Mouse (Mus musculus) liver, embryonic 12.5 days (tissue): ENCODE results near the gene Ubl7. TPM values are rescaled to one million over a fixed set of nuclear protein-coding genes. Genes with fewer than 3 reads are reported as not detected.

Experiments
- ATAC-seq: fragments of 200-750 bp; cut with Nextera tagmentation; 2 replicates; pipeline ENCODE4 v1.8.0; 2017; ENCODE audit warnings: moderate number of reproducible peaks, mild to moderate bottlenecking, moderate library complexity
- H3K27ac ChIP-seq: fragments of 300-500 bp; sonication (generic); 2 replicates; pipeline ENCODE4 v1.5.1; 2016; ENCODE audit warnings: mild to moderate bottlenecking
- H3K27me3 ChIP-seq: fragments of 300-500 bp; sonication (generic); replicated peaks from 2 replicates; pipeline ENCODE4 v1.6.1; 2016; ENCODE audit warnings: mild to moderate bottlenecking, moderate library complexity
- H3K36me3 ChIP-seq: fragments of 300-500 bp; sonication (generic); 2 replicates; pipeline ENCODE4 v1.6.1; 2016; ENCODE audit warnings: mild to moderate bottlenecking, moderate library complexity
- H3K4me1 ChIP-seq: fragments of 300-500 bp; sonication (generic); 2 replicates; pipeline ENCODE4 v1.6.1; 2016
- H3K4me2 ChIP-seq: fragments of 300-500 bp; sonication (generic); 2 replicates; pipeline ENCODE4 v1.6.1; 2016; ENCODE audit warnings: mild to moderate bottlenecking, moderate library complexity
- H3K4me3 ChIP-seq: fragments of 300-500 bp; sonication (generic); 2 replicates; pipeline ENCODE4 v1.5.1; 2016; ENCODE audit warnings: mild to moderate bottlenecking, moderate library complexity
- H3K9ac ChIP-seq: fragments of 300-500 bp; sonication (generic); 2 replicates; pipeline ENCODE4 v1.6.1; 2016; ENCODE audit warnings: mild to moderate bottlenecking, moderate library complexity
- H3K9me3 ChIP-seq: fragments of 300-500 bp; sonication (generic); replicated peaks from 2 replicates; pipeline ENCODE4 v1.6.1; 2016; ENCODE audit warnings: mild to moderate bottlenecking, moderate library complexity
- WGBS: fragments of 180-500 bp; shearing (Covaris S2); methylation state at CpG from one replicate; pipeline ENCODE4 v1.1.7; 2016; ENCODE audit not compliant: insufficient replicate concordance; 5-methylcytosine and 5-hydroxymethylcytosine counted together
- polyA plus RNA-seq: library from polyadenylated mRNA; unstranded; fragments of >200 nt; fragmentation: Nextera tagmentation; extraction: Ambion mirVana; gene quantifications from 2 replicates; pipeline ENCODE4 v1.2.1, GENCODE M21; 2016

Ubl7 gene
- polyA plus RNA-seq, 1 experiment from 2014 or later = 69.3 TPM

- 73% methylated on average over 12 of the region's 12 CpGs for WGBS
- ATAC-seq = no peak
Measured at GRCm38 (mm10) chr9:57954962-57955744, 44.4 kb downstream of the Ubl7 start.

DNA sequence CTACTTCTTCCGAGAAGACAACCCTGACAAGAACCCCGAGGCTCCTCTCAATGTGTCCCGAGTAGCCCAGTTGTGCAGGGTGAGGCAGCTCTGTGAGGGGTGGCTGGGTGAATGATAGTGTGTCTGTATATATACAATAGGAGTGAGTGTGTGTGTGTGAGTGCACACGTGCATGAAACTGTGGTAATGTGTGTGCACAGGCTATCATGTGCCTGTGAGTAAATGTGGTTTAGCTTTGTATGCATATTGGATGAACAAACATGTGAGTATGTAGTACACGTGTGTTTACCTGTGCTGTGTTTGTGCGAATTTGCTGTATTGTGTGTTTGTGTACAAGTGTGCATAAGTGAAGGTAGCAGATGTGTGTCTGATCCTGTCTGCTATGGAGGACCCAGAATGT, 45.0 kb downstream of the Ubl7 start:
- no peaks in the 10 kb centered on the region for H3K36me3 ChIP-seq
- no peak overlapping the region for H3K4me2 ChIP-seq
- H3K27me3 ChIP-seq = peaks cover 41% of the 10 kb centered on the region
- no peak overlapping the region for H3K27ac ChIP-seq
- 55% methylated on average over 6 of the region's 6 CpGs for WGBS
- H3K4me1 ChIP-seq = peaks cover 4% of the 10 kb centered on the region; the same call in 1 of the 2 replicates
- no peak for ATAC-seq
- no peaks in the 10 kb centered on the region for H3K9me3 ChIP-seq
- no peak overlapping the region for H3K9ac ChIP-seq
- H3K4me3 ChIP-seq = no peak overlapping the region

More at GRCm38 (mm10) chr9:57954962-57955744, 44.4 kb downstream of the Ubl7 start:
- no peaks in the 10 kb centered on the region for H3K36me3 ChIP-seq
- no peak overlapping the region for H3K4me3 ChIP-seq
- H3K27ac ChIP-seq = no peak overlapping the region
- H3K4me2 ChIP-seq = no peak overlapping the region
- H3K27me3 ChIP-seq = peaks cover 47% of the 10 kb centered on the region
- peaks cover 4% of the 10 kb centered on the region; the same call in 1 of the 2 replicates for H3K4me1 ChIP-seq
- no peak overlapping the region for H3K9ac ChIP-seq
- no peaks in the 10 kb centered on the region for H3K9me3 ChIP-seq

- ATAC-seq = no peak
- Histone ChIP-seq H3K4me1 (peaks cover 4% of the 10 kb centered on the region; the same call in 1 of the 2 replicates), H3K9me3 (no peaks in the 10 kb centered on the region), H3K27ac (no peak overlapping the region), H3K36me3 (no peaks in the 10 kb centered on the region), H3K4me2 (no peak overlapping the region), H3K4me3 (no peak overlapping the region), H3K27me3 (peaks cover 36% of the 10 kb centered on the region), H3K9ac (no peak overlapping the region)
- 58% methylated on average over 9 of the region's 9 CpGs for WGBS
Measured at GRCm38 (mm10) chr9:57956196-57956837, 45.5 kb downstream of the Ubl7 start.

DNA sequence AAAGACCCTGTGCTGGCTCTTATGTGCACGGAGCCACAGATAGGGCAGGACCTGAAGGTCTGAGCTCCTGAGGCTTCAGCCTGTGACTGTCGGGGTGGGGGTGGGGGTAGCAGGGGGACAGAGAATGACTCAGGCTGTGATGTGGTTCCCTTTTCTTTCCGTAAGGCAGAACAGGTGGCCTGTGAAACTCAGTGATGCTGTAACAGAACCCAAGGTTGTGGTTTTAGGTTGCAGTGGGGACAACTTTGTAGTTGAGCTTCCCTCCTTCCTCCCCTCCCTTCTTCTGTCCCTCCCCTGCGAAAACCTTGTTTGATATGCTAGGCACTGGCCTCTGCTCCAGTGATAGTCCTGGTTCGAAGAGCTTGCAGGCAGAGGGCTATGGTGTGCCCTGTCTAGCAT, 46.1 kb downstream of the Ubl7 start:
- WGBS = 38% methylated on average over 5 of the region's 5 CpGs
- no peak overlapping the region for H3K9ac ChIP-seq
- no peaks in the 10 kb centered on the region for H3K9me3 ChIP-seq
- ATAC-seq = no peak
- H3K36me3 ChIP-seq = no peaks in the 10 kb centered on the region
- H3K4me1 ChIP-seq = peaks cover 4% of the 10 kb centered on the region; the same call in 1 of the 2 replicates
- no peak overlapping the region for H3K4me2 ChIP-seq
- peaks cover 30% of the 10 kb centered on the region for H3K27me3 ChIP-seq
- H3K27ac ChIP-seq = no peak overlapping the region
- no peak overlapping the region for H3K4me3 ChIP-seq

DNA sequence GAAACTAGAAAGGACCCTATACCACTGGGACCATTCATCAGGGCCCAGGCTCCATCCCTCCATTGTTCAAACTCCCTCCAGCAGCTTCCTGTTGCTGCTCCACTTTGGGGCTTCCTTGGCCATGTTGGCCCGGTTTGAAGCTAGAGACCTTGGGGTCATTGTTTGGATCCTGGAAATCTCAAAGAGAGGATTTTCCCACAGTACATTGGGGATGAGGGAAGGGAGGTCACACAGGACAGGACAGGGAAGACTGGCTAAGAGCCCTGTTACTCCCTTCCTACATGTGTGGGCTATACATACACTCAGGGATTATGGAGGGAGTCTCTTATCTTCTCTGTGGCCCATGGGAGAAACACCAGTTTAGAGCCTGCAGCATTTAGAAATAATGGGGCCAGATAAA, 47.8 kb downstream of the Ubl7 start:
- no peak overlapping the region for H3K4me2 ChIP-seq
- H3K27ac ChIP-seq = no peak overlapping the region
- H3K36me3 ChIP-seq = no peaks in the 10 kb centered on the region
- H3K9me3 ChIP-seq = no peaks in the 10 kb centered on the region
- no peak overlapping the region for H3K4me3 ChIP-seq
- H3K4me1 ChIP-seq = peaks cover 4% of the 10 kb centered on the region; the same call in 1 of the 2 replicates
- H3K27me3 ChIP-seq = peaks cover 16% of the 10 kb centered on the region
- WGBS = 35% methylated on average over 1 of the region's 1 CpGs
- no peak for ATAC-seq
- no peak overlapping the region for H3K9ac ChIP-seq

DNA sequence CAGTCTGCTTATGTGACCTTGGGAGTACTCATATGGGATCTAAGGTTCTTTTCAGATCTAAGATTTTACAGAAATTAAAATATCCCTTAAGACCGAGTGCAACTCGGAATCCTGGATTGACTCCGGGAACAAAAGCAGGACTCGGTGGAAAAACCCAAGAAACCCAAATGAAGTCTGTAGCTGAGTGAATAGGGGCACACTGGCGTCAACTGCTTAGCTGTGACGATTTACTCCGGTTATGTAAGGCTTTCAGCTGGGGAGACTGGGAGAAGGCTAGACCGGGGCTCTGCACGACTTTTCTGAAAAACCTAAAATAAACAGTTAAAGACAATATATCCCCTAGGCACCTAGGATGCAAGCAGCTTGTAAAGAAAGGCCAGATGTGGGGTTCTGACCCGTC, 48.6 kb downstream of the Ubl7 start:
- H3K27me3 ChIP-seq = peaks cover 9% of the 10 kb centered on the region; the same call in 1 of the 2 replicates
- ATAC-seq = no peak
- H3K4me3 ChIP-seq = no peak overlapping the region
- WGBS = 59% methylated on average over 10 of the region's 10 CpGs
- no peak overlapping the region for H3K9ac ChIP-seq
- no peaks in the 10 kb centered on the region for H3K9me3 ChIP-seq
- no peaks in the 10 kb centered on the region for H3K36me3 ChIP-seq
- no peak overlapping the region for H3K4me2 ChIP-seq
- H3K4me1 ChIP-seq = peaks cover 4% of the 10 kb centered on the region; the same call in 1 of the 2 replicates
- no peak overlapping the region for H3K27ac ChIP-seq

DNA sequence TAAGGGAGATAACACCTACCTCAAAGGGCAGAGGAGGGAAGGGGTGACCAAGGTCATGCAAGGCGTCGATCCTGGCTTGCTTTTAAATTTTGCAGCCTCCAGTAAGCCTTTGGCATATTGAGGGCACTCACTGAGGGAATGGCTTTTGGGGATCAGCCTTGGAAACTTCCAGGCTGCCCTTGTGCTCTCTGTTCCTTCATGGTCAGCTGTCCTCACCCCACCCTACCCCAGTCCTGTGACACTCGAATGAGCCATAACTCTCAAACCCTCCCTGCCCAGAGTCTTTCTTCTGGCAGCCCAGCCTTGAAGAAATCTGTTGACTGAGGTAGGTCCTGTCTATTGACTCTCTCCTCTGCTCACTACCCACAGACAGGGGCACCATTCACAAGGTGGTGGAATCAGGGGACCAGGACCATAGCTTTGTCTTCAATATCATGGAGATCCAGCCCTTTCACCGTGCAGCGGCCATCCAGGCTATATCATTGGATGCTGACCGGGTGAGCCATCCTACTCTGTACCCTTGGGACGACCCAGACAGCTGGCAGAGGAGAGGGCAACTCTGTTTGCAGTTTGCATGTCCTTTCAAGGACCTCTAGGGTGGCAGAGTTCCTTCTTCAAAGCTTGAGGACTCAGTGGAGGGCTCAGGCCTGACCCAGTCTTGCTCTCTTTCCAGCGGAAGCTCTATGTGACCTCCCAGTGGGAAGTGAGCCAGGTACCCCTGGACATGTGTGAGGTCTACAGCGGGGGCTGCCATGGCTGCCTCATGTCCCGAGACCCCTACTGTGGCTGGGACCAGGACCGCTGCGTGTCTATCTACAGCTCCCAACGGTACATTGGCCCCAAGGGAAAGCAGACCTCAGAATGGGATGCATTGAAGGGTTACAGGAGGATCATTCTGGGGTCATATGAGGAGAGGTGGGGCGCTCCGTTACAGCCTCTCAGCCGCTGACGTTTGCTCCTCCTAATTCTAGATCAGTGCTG, 49.4 kb downstream of the Ubl7 start:
- no peak overlapping the region for H3K27ac ChIP-seq
- no peaks in the 10 kb centered on the region for H3K36me3 ChIP-seq
- peaks cover 4% of the 10 kb centered on the region; the same call in 1 of the 2 replicates for H3K4me1 ChIP-seq
- H3K9me3 ChIP-seq = no peaks in the 10 kb centered on the region
- WGBS = 72% methylated on average over 17 of the region's 17 CpGs
- no peak overlapping the region for H3K9ac ChIP-seq
- H3K4me3 ChIP-seq = no peak overlapping the region
- no peak for ATAC-seq
- no peak overlapping the region for H3K4me2 ChIP-seq
- H3K27me3 ChIP-seq = peaks cover 6% of the 10 kb centered on the region; the same call in 1 of the 2 replicates

- Histone ChIP-seq H3K4me2 (no peak overlapping the region), H3K4me1 (peaks cover 4% of the 10 kb centered on the region; the same call in 1 of the 2 replicates), H3K36me3 (no peaks in the 10 kb centered on the region), H3K27ac (no peak overlapping the region), H3K9ac (no peak overlapping the region), H3K27me3 (peaks cover 6% of the 10 kb centered on the region; the same call in 1 of the 2 replicates), H3K4me3 (no peak overlapping the region), H3K9me3 (no peaks in the 10 kb centered on the region)
- no peak for ATAC-seq
- WGBS = 78% methylated on average over 15 of the region's 15 CpGs
Measured at GRCm38 (mm10) chr9:57961226-57961625, 50.4 kb downstream of the Ubl7 start.

GRCm38 (mm10) chr9:57961863-57962778, 51.3 kb downstream of the Ubl7 start:
- H3K9me3 ChIP-seq = no peaks in the 10 kb centered on the region
- peaks cover 2% of the 10 kb centered on the region; the same call in 1 of the 2 replicates for H3K27me3 ChIP-seq
- no peak for ATAC-seq
- WGBS = 61% methylated on average over 17 of the region's 17 CpGs
- no peaks in the 10 kb centered on the region for H3K36me3 ChIP-seq
- H3K9ac ChIP-seq = no peak overlapping the region
- no peak overlapping the region for H3K27ac ChIP-seq
- H3K4me1 ChIP-seq = peaks cover 4% of the 10 kb centered on the region; the same call in 1 of the 2 replicates
- H3K4me3 ChIP-seq = no peak overlapping the region
- H3K4me2 ChIP-seq = no peak overlapping the region

- 63% methylated on average over 4 of the region's 4 CpGs for WGBS
- peaks cover 5% of the 10 kb centered on the region; the same call in 1 of the 2 replicates for H3K4me1 ChIP-seq
- H3K27ac ChIP-seq = no peak overlapping the region
Measured at GRCm38 (mm10) chr9:57963249-57963997, 52.6 kb downstream of the Ubl7 start.

More at GRCm38 (mm10) chr9:57963249-57963997, 52.6 kb downstream of the Ubl7 start:
- no peak for ATAC-seq
- H3K27me3 ChIP-seq = no peaks in the 10 kb centered on the region; the same call in 1 of the 2 replicates
- no peaks in the 10 kb centered on the region for H3K9me3 ChIP-seq
- H3K36me3 ChIP-seq = no peaks in the 10 kb centered on the region
- H3K4me3 ChIP-seq = no peak overlapping the region
- no peak overlapping the region for H3K9ac ChIP-seq
- no peak overlapping the region for H3K4me2 ChIP-seq
